Mouse (Mus musculus) liver, postnatal 0 days (tissue): ENCODE results near the gene Cldn10.
"Not testable (repeated sequence)": the region's sequence is repeated elsewhere in the genome, so short reads cannot be mapped to it uniquely, and the experiment has no call there.

Experiments
- CTCF ChIP-seq: sonication (generic); IDR thresholded peaks from 2 replicates; pipeline ENCODE4 v1.5.1; 2016; ENCODE audit warnings: antibody characterized with exemption, low read depth
- EP300 ChIP-seq: IDR thresholded peaks from 2 replicates; pipeline ENCODE4 v1.6.1; 2016; ENCODE audit warnings: antibody characterized with exemption, low read depth, mild to moderate bottlenecking

- TF ChIP-seq CTCF, EP300: not testable (repeated sequence)
These were observed 20.5 kb downstream of the Cldn10 start for GRCm38 (mm10) chr14:118808183-118808582.
